Mouse (Mus musculus) ES-E14 (cell line): ENCODE results near the gene Cdk5rap3.

ENCODE experiments used
- CHD2 ChIP-seq: IDR thresholded peaks from 2 replicates; pipeline ENCODE4 v1.6.1; 2014; ENCODE audit warnings: mild to moderate bottlenecking, low read depth, low read length, inconsistent platforms
- HCFC1 ChIP-seq: IDR thresholded peaks from 2 replicates; pipeline ENCODE4 v1.6.1; 2012; ENCODE audit warnings: low read length, inconsistent platforms, borderline replicate concordance; ENCODE audit not compliant: insufficient read depth

DNA sequence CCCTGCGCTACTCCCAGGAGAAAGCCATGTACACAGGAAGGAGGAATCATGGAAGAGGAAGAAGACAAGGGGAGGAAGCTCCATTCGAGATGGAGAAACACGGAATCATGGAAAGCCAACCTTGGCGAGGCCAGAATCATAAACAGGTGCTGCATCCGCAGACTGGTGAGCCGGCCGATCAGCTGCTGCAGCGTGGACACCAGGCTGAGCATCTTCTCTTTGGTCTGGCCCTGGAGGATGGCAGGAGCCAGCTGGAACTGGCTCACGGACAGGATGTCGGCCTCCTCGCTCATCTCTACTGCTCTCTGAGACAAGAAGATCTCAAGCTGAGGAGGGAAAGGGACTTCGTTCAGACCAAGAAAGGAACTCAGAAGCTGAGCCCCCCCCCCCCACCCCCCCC lies 7.7 kb downstream of the Cdk5rap3 start:
- no peak for TF ChIP-seq HCFC1
- TF ChIP-seq CHD2: no peak
